In the genomic region with DNA sequence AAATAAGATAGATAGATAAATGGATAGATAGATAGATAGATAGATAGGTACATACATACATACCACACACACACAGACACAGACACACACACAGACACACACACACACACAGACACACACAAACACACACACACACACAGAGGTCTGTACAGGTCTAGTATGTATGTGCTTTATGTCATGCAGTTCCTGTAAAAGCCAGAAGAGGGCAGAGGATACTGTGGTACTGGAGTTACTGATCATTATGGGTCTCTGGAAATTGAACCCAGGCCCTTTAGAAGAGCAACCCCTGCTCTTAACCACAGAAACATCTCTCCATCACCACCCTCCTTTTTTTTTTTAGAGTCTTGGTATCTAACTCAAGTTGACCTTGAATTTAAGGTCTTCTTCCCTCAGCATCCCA, we compare ENCODE assay signal across 12 mouse cellular contexts. TPM values are rescaled to one million over a fixed set of nuclear protein-coding genes. Genes with fewer than 3 reads are reported as not detected.
A peak's percentile ranks its signal among the peaks of the same experiment; 100 is the strongest.
DNase-seq lines count a peak whose midpoint lies in the region; ATAC-seq and TF ChIP-seq lines count a peak whose summit lies in the region.
"Had no signal": no experiment of that assay in that cellular context is flagged by ENCODE, and none has a peak within 500 bp of the region (broad histone marks: within the 10 kb centered on the region; RNA-seq: fewer than 3 reads in every experiment).

No protein-coding gene starts in this region.

- no peak overlapping the region for H3K4me3 ChIP-seq in intestine, postnatal 0 days (ENCODE audit: low read depth, low read length)
- H3K4me3 ChIP-seq in intestine, embryonic 15.5 days (replicated peaks) = no peak overlapping the region
- H3K4me3 ChIP-seq in stomach, postnatal 0 days (ENCODE audit: low read depth, low read length) = no peak overlapping the region
- no peak overlapping the region for H3K4me3 ChIP-seq in forebrain, embryonic 11.5 days (ENCODE audit: low read depth, low read length)
- H3K4me3 ChIP-seq: hindbrain, embryonic 15.5 days; midbrain, embryonic 13.5 days had no signal

- no peak for ATAC-seq in intestine, postnatal 0 days
- no peak for ATAC-seq in intestine, embryonic 15.5 days
- no peak for ATAC-seq in stomach, postnatal 0 days (ENCODE audit: low FRiP score, low TSS enrichment)
- ATAC-seq in forebrain, embryonic 11.5 days (replicated peaks; ENCODE audit: low FRiP score) = no peak
- ATAC-seq: midbrain, embryonic 13.5 days had no signal

- no peak overlapping the region for H3K9ac ChIP-seq in intestine, postnatal 0 days (ENCODE audit: low read depth, low read length)
- H3K9ac ChIP-seq in intestine, embryonic 15.5 days = no peak overlapping the region
- H3K9ac ChIP-seq in stomach, postnatal 0 days (ENCODE audit: low read length) = no peak overlapping the region
- no peak overlapping the region for H3K9ac ChIP-seq in forebrain, embryonic 11.5 days (ENCODE audit: low read length)
- H3K9ac ChIP-seq: hindbrain, embryonic 15.5 days; midbrain, embryonic 13.5 days had no signal

- H3K4me1 ChIP-seq in intestine, postnatal 0 days (replicated peaks; ENCODE audit: control insufficient read depth, insufficient read depth, low read length) = no peaks in the 10 kb centered on the region
- H3K4me1 ChIP-seq in intestine, embryonic 15.5 days (replicated peaks) = peaks cover 12% of the 10 kb centered on the region
- H3K4me1 ChIP-seq in stomach, postnatal 0 days (replicated peaks; ENCODE audit: control insufficient read depth, insufficient read depth) = no peaks in the 10 kb centered on the region
- no peaks in the 10 kb centered on the region for H3K4me1 ChIP-seq in forebrain, embryonic 11.5 days (replicated peaks; ENCODE audit: control insufficient read depth, insufficient read depth, low read length)

- no peaks in the 10 kb centered on the region for H3K9me3 ChIP-seq in intestine, postnatal 0 days (ENCODE audit: control insufficient read depth)
- no peaks in the 10 kb centered on the region for H3K9me3 ChIP-seq in intestine, embryonic 15.5 days
- H3K9me3 ChIP-seq in stomach, postnatal 0 days (ENCODE audit: control insufficient read depth, low read length) = no peaks in the 10 kb centered on the region
- no peaks in the 10 kb centered on the region for H3K9me3 ChIP-seq in forebrain, embryonic 11.5 days (ENCODE audit: control insufficient read depth, low read length)
- H3K9me3 ChIP-seq: hindbrain, embryonic 15.5 days; midbrain, embryonic 13.5 days had no signal

- DNase-seq in thymus, postnatal 0 days (ENCODE audit: low spot score) = peak; percentile 54
- DNase-seq in thymus, postnatal 36 days = no peak
- DNase-seq in brain, embryonic 14.5 days (ENCODE audit: low read depth) = peak; percentile 14
- no peak for DNase-seq in stomach, postnatal 0 days (ENCODE audit: low spot score)
- DNase-seq in urinary bladder, adult 18-20 months (ENCODE audit: low spot score in 2 of 2) = no peak
- no peak for DNase-seq in forebrain, embryonic 11.5 days (ENCODE audit: low spot score)
- DNase-seq: left cerebral cortex, postnatal 4 days; thymus, postnatal 25 days had no signal

- peak; percentile 71 for TF ChIP-seq CTCF in intestine, postnatal 0 days (IDR thresholded peaks at IDR 0.05; ENCODE audit: low read depth)
- TF ChIP-seq CTCF in brain, embryonic 14.5 days (IDR thresholded peaks at IDR 0.05; ENCODE audit: borderline replicate concordance, extremely low read depth, insufficient read depth, insufficient read length) = peak; percentile 12; the same call in 1 of the 2 replicates
- TF ChIP-seq CTCF in stomach, postnatal 0 days (IDR thresholded peaks at IDR 0.05; ENCODE audit: low read depth) = peak; percentile 68

- H3K36me3 ChIP-seq in intestine, postnatal 0 days (ENCODE audit: control insufficient read depth, insufficient read depth) = peaks cover 17% of the 10 kb centered on the region
- H3K36me3 ChIP-seq in intestine, embryonic 15.5 days = 0 out of 2 replicates have a peak, but pooled peaks cover 8% of the 10 kb centered on the region
- H3K36me3 ChIP-seq in stomach, postnatal 0 days (ENCODE audit: control insufficient read depth, insufficient read depth, low read length) = no peaks in the 10 kb centered on the region
- H3K36me3 ChIP-seq in forebrain, embryonic 11.5 days (ENCODE audit: control insufficient read depth, insufficient read depth, low read length) = no peaks in the 10 kb centered on the region

- no peak overlapping the region for H3K4me2 ChIP-seq in intestine, postnatal 0 days (replicated peaks; ENCODE audit: low read depth)
- no peak overlapping the region for H3K4me2 ChIP-seq in intestine, embryonic 15.5 days (replicated peaks)
- no peak overlapping the region for H3K4me2 ChIP-seq in stomach, postnatal 0 days (replicated peaks; ENCODE audit: low read depth)
- no peak overlapping the region for H3K4me2 ChIP-seq in forebrain, embryonic 11.5 days (ENCODE audit: low read depth, low read length, severe bottlenecking)
- H3K4me2 ChIP-seq: hindbrain, embryonic 15.5 days; midbrain, embryonic 13.5 days had no signal

- TF ChIP-seq EP300 in stomach, postnatal 0 days (optimal IDR thresholded peaks at IDR 0.05) = no peak

- TF ChIP-seq POLR2A in brain, embryonic 14.5 days (IDR thresholded peaks at IDR 0.05; ENCODE audit: borderline replicate concordance, extremely low read depth, insufficient read depth, insufficient read length, poor library complexity, severe bottlenecking) = no peak

- no peaks in the 10 kb centered on the region for H3K27me3 ChIP-seq in intestine, postnatal 0 days (replicated peaks; ENCODE audit: control insufficient read depth, insufficient read depth, low read length)
- H3K27me3 ChIP-seq in intestine, embryonic 15.5 days (replicated peaks) = no peaks in the 10 kb centered on the region
- H3K27me3 ChIP-seq in stomach, postnatal 0 days (ENCODE audit: control insufficient read depth, insufficient read depth, low read length) = no peaks in the 10 kb centered on the region
- no peaks in the 10 kb centered on the region for H3K27me3 ChIP-seq in forebrain, embryonic 11.5 days (ENCODE audit: control insufficient read depth, insufficient read depth, low read length)
- H3K27me3 ChIP-seq: hindbrain, embryonic 15.5 days; midbrain, embryonic 13.5 days had no signal

- H3K27ac ChIP-seq in intestine, postnatal 0 days (ENCODE audit: low read depth, low read length) = no peak overlapping the region
- no peak overlapping the region for H3K27ac ChIP-seq in intestine, embryonic 15.5 days
- no peak overlapping the region for H3K27ac ChIP-seq in stomach, postnatal 0 days (replicated peaks)
- no peak overlapping the region for H3K27ac ChIP-seq in forebrain, embryonic 11.5 days (ENCODE audit: low read depth, low read length)
- H3K27ac ChIP-seq: hindbrain, embryonic 15.5 days; midbrain, embryonic 13.5 days had no signal

RNA-seq across cellular contexts. Expression of a gene that starts 4.8 kb away (rescaled TPM):
- polyA plus RNA-seq in intestine, postnatal 0 days (2015; fragmentation: Nextera tagmentation; extraction: Ambion mirVana) = 394 and 398 TPM in 2 replicates
- polyA plus RNA-seq in intestine, embryonic 15.5 days (2015; fragmentation: Nextera tagmentation; extraction: Ambion mirVana) = 140 and 141 TPM in 2 replicates
- polyA plus RNA-seq in thymus, postnatal 0 days (2015; fragmentation: Nextera tagmentation; extraction: Ambion mirVana) = 88.9 and 90.3 TPM in 2 replicates
- polyA plus RNA-seq in brain, embryonic 14.5 days (2012; rRNA removed) = 94.6 and 117 TPM in 2 replicates
- polyA plus RNA-seq in stomach, postnatal 0 days (2015; fragmentation: Nextera tagmentation; extraction: Ambion mirVana) = 339 and 365 TPM in 2 replicates
- 87.9 and 97.2 TPM in 2 replicates for polyA plus RNA-seq in forebrain, embryonic 11.5 days (2014; fragmentation: Nextera tagmentation; extraction: Ambion mirVana)

RNA-seq across cellular contexts. Expression of a gene that starts 6.7 kb away (rescaled TPM):
- polyA plus RNA-seq in intestine, postnatal 0 days (2015; fragmentation: Nextera tagmentation; extraction: Ambion mirVana) = 109 and 115 TPM in 2 replicates
- polyA plus RNA-seq in intestine, embryonic 15.5 days (2015; fragmentation: Nextera tagmentation; extraction: Ambion mirVana) = 178 and 182 TPM in 2 replicates
- polyA plus RNA-seq in thymus, postnatal 0 days (2015; fragmentation: Nextera tagmentation; extraction: Ambion mirVana) = 263 and 265 TPM in 2 replicates
- 569 and 716 TPM in 2 replicates for polyA plus RNA-seq in brain, embryonic 14.5 days (2012; rRNA removed)
- 90.7 and 96.2 TPM in 2 replicates for polyA plus RNA-seq in stomach, postnatal 0 days (2015; fragmentation: Nextera tagmentation; extraction: Ambion mirVana)
- 236 and 247 TPM in 2 replicates for polyA plus RNA-seq in forebrain, embryonic 11.5 days (2014; fragmentation: Nextera tagmentation; extraction: Ambion mirVana)

RNA-seq across cellular contexts. Expression of a gene that starts 18.5 kb away (rescaled TPM):
- 0.35 and 0.50 TPM in 2 replicates for polyA plus RNA-seq in intestine, postnatal 0 days (2015; fragmentation: Nextera tagmentation; extraction: Ambion mirVana)
- polyA plus RNA-seq in intestine, embryonic 15.5 days (2015; fragmentation: Nextera tagmentation; extraction: Ambion mirVana) = 0.54 and 1.2 TPM in 2 replicates
- polyA plus RNA-seq in thymus, postnatal 0 days (2015; fragmentation: Nextera tagmentation; extraction: Ambion mirVana) = 1.8 and 2.1 TPM in 2 replicates
- polyA plus RNA-seq in brain, embryonic 14.5 days (2012; rRNA removed) = 0.48 and 0.53 TPM in 2 replicates
- 0.42 and 0.80 TPM in 2 replicates for polyA plus RNA-seq in stomach, postnatal 0 days (2015; fragmentation: Nextera tagmentation; extraction: Ambion mirVana)
- polyA plus RNA-seq in forebrain, embryonic 11.5 days (2014; fragmentation: Nextera tagmentation; extraction: Ambion mirVana) = 1.0 TPM in 1 of 2 replicates, not detected in the other

RNA-seq across cellular contexts. Expression of a gene that starts 39.9 kb away (rescaled TPM):
- polyA plus RNA-seq in intestine, postnatal 0 days (2015; fragmentation: Nextera tagmentation; extraction: Ambion mirVana) = 3.5 TPM in 1 of 2 replicates, not detected in the other
- 5.4 TPM in 1 of 2 replicates, not detected in the other for polyA plus RNA-seq in intestine, embryonic 15.5 days (2015; fragmentation: Nextera tagmentation; extraction: Ambion mirVana)
- 2.0 TPM in 1 of 2 replicates, not detected in the other for polyA plus RNA-seq in thymus, postnatal 0 days (2015; fragmentation: Nextera tagmentation; extraction: Ambion mirVana)
- not detected in 2 replicates for polyA plus RNA-seq in brain, embryonic 14.5 days (2012; rRNA removed)
- polyA plus RNA-seq in stomach, postnatal 0 days (2015; fragmentation: Nextera tagmentation; extraction: Ambion mirVana) = not detected in 2 replicates
- polyA plus RNA-seq in forebrain, embryonic 11.5 days (2014; fragmentation: Nextera tagmentation; extraction: Ambion mirVana) = 15.6 TPM in 1 of 2 replicates, not detected in the other

RNA-seq across cellular contexts. Expression of a gene that starts 53.2 kb away (rescaled TPM):
- polyA plus RNA-seq in intestine, postnatal 0 days (2015; fragmentation: Nextera tagmentation; extraction: Ambion mirVana) = 3.1 and 3.5 TPM in 2 replicates
- polyA plus RNA-seq in intestine, embryonic 15.5 days (2015; fragmentation: Nextera tagmentation; extraction: Ambion mirVana) = 10.8 and 11.0 TPM in 2 replicates
- 4.1 and 4.2 TPM in 2 replicates for polyA plus RNA-seq in thymus, postnatal 0 days (2015; fragmentation: Nextera tagmentation; extraction: Ambion mirVana)
- polyA plus RNA-seq in brain, embryonic 14.5 days (2012; rRNA removed) = 72.4 and 79.2 TPM in 2 replicates
- 3.3 and 3.9 TPM in 2 replicates for polyA plus RNA-seq in stomach, postnatal 0 days (2015; fragmentation: Nextera tagmentation; extraction: Ambion mirVana)
- polyA plus RNA-seq in forebrain, embryonic 11.5 days (2014; fragmentation: Nextera tagmentation; extraction: Ambion mirVana) = 25.4 and 28.4 TPM in 2 replicates

Comparison
In these comparisons a context has a peak if more than half of its experiments do, and no peak if none do; other contexts are left out.
1. DNase-seq: peak in thymus, postnatal 0 days (single experiment) and brain, embryonic 14.5 days (single experiment); none in thymus, postnatal 36 days (0 of 2), stomach, postnatal 0 days (single experiment), urinary bladder, adult 18-20 months (0 of 2) and forebrain, embryonic 11.5 days (single experiment).
2. CTCF ChIP-seq: peak in every context shown above with its lines; median percentile 71 in intestine, postnatal 0 days; 68 in stomach, postnatal 0 days; 12 in brain, embryonic 14.5 days.